Mouse (Mus musculus): ENCODE measurements around the gene AI413582.

DNA sequence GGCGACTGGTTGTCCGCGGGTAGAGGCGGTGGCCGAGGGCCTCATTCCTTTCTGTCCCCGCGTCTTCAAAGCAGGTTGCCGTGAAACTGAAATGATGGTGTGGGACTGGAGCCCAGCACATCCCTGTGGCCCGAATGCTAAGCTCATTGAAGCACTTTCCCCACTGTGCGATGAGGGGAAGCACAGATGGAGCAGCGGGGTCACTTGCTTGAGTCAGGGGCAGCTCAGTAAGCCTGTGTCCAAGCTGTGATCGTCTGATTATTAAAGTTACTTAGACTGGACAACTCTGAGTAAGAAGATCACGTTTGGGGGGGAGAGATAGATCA is 349 bp upstream of the AI413582 start:
- no peak for TF ChIP-seq CTCF (IDR thresholded peaks at IDR 0.05 in 2 of 3, conservative IDR thresholded peaks at IDR 0.05 in 1 of 3; ENCODE audit: control insufficient read depth in 1 of 3, insufficient read depth in 1 of 3, low read depth in 2 of 3, low read length in 3 of 3, poor library complexity in 1 of 3, severe bottlenecking in 1 of 3)
- TF ChIP-seq EP300 (IDR thresholded peaks at IDR 0.05; ENCODE audit: low read depth in 1 of 2, low read length in 2 of 2) = no peak
- TF ChIP-seq POLR2A (IDR thresholded peaks at IDR 0.05; ENCODE audit: control insufficient read depth in 1 of 2, insufficient read depth in 1 of 2, low read depth in 1 of 2, low read length in 2 of 2, poor library complexity in 1 of 2) = peak in 1 of 2 experiments; percentile 75; a peak in 1 of 4 replicates
- TF ChIP-seq SMC3 (IDR thresholded peaks at IDR 0.05; ENCODE audit: low read depth, low read length) = no peak
- TF ChIP-seq USF1 (IDR thresholded peaks at IDR 0.05; ENCODE audit: low read depth, low read length) = no peak
- no peak for TF ChIP-seq MAFK (IDR thresholded peaks at IDR 0.05; ENCODE audit: borderline replicate concordance, low read depth, low read length)
- TF ChIP-seq E2F4 (IDR thresholded peaks at IDR 0.05; ENCODE audit: borderline replicate concordance, low read depth, low read length) = peak; percentile 21; the same call in 1 of the 2 replicates
- TF ChIP-seq NELFE (IDR thresholded peaks at IDR 0.05; ENCODE audit: low read depth, low read length) = peak; percentile 65; the same call in 1 of the 2 replicates
- TF ChIP-seq MEF2A (IDR thresholded peaks at IDR 0.05; ENCODE audit: extremely low read depth, insufficient replicate concordance, low read depth, low read length, poor library complexity, severe bottlenecking) = no peak
- TF ChIP-seq UBTF (IDR thresholded peaks at IDR 0.05; ENCODE audit: borderline replicate concordance, insufficient read depth, low read depth, low read length) = no peak
